Mouse (Mus musculus) kidney, adult 2 months (tissue): Measurements from ENCODE around the gene Sult1a1. TPM values are rescaled to one million over a fixed set of nuclear protein-coding genes. Genes with fewer than 3 reads are reported as not detected.
"Not testable (repeated sequence)": the region's sequence is repeated elsewhere in the genome, so short reads cannot be mapped to it uniquely, and the experiment has no call there.

ENCODE experiments used
- DNase-seq: peaks from one replicate; pipeline ENCODE4 v3.0.0; 2021
- H3K27ac ChIP-seq: fragments of 200-500 bp; 2 replicates; pipeline ENCODE4 v1.5.1; 2012; ENCODE audit warnings: low read depth, low read length, control low read depth, inconsistent platforms; ENCODE audit not compliant: insufficient read depth
- H3K27me3 ChIP-seq: fragments of 200-500 bp; replicated peaks from 2 replicates; pipeline ENCODE4 v1.6.1; 2012; ENCODE audit warnings: mild to moderate bottlenecking, moderate library complexity, low read length, inconsistent platforms; ENCODE audit not compliant: control insufficient read depth, insufficient read depth
- H3K36me3 ChIP-seq: fragments of 200-500 bp; 2 replicates; pipeline ENCODE4 v1.6.1; 2012; ENCODE audit warnings: mild to moderate bottlenecking, moderate library complexity, low read length, inconsistent platforms; ENCODE audit not compliant: control insufficient read depth, insufficient read depth
- H3K4me1 ChIP-seq: fragments of 200-500 bp; 2 replicates; pipeline ENCODE4 v1.6.1; 2011; ENCODE audit warnings: low read length; ENCODE audit not compliant: control insufficient read depth, insufficient read depth
- H3K4me3 ChIP-seq: fragments of 200-500 bp; 2 replicates; pipeline ENCODE4 v1.5.1; 2011; ENCODE audit warnings: mild to moderate bottlenecking, low read depth, low read length, control low read depth; ENCODE audit not compliant: insufficient read depth
- CTCF ChIP-seq: fragments of 200-500 bp; conservative IDR thresholded peaks from 2 replicates; pipeline ENCODE4 v1.5.1; 2011; ENCODE audit warnings: low read depth, mild to moderate bottlenecking, control low read depth, low read length, moderate library complexity, mixed read lengths; ENCODE audit not compliant: insufficient read depth, insufficient read length
- POLR2A ChIP-seq: fragments of 200-500 bp; IDR thresholded peaks from one replicate; pipeline ENCODE4 v1.6.1; 2011; ENCODE audit warnings: low read depth, low read length, control low read depth
- WGBS: fragments of 180-500 bp; shearing (Covaris S2); methylation state at CpG from one replicate; pipeline ENCODE4 v1.1.7; 2018; 5-methylcytosine and 5-hydroxymethylcytosine counted together
- polyA plus RNA-seq: library from polyadenylated mRNA; depleted of rRNA; stranded (reverse); fragments of >200 nt; gene quantifications from 2 replicates; pipeline ENCODE4 v1.2.3, GENCODE M21; 2012

The Sult1a1 gene
- polyA plus RNA-seq, 1 experiment, result 29.0 TPM

DNA sequence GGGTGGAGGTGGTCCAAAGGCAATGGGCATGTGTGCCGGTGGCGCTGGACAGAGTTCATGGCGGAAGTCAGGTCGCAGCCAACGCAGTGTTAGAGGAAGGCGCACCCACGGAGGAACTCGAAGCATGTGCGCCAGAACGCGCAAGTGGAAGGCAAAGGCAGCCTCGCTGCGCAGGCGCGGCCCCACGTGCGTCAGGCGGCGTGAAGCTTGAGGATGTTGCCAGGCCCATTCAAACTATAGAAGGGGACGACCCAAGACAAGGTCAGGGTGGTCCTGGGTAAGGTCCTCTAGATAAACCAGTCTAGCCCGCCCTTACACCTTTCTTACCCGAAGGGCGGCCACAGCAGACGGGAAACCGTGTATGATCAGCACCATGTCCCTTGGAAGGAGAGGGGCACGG is 16.2 kb upstream of the Sult1a1 start:
- DNase-seq, result no peak
- Histone ChIP-seq H3K36me3 (no peaks in the 10 kb centered on the region), H3K27ac (no peak overlapping the region), H3K27me3 (no peaks in the 10 kb centered on the region), H3K4me1 (peaks cover 4% of the 10 kb centered on the region; the same call in 1 of the 2 replicates), H3K4me3 (no peak overlapping the region)
- TF ChIP-seq POLR2A (no peak), CTCF (no peak)
- 96% methylated on average over 26 of the region's 26 CpGs for WGBS

DNA sequence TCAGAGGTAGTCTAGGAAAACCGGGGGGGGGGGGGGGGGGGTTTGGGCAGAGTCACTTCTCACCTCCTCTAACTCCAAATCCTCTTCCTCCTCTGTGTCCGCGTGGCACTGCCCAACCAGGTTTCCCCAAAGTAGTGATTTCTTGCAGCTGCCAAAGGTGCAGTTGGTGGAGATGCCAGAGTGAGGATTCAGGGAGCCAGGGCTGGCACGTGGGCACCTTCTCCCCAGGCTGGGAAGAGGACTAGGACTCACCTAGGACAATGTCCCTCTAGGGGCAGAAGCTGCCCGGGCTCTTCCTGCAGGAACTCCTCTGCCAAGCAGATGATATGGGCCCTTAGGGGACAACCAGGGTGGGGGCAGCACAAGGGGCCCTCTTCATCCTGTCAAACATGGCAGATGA is 15.4 kb upstream of the Sult1a1 start:
- peaks cover 4% of the 10 kb centered on the region; the same call in 1 of the 2 replicates for H3K4me1 ChIP-seq
- DNase-seq, result no peak
- H3K27me3 ChIP-seq, result no peaks in the 10 kb centered on the region
- 76% methylated on average over 5 of the region's 5 CpGs for WGBS
- H3K36me3 ChIP-seq, result no peaks in the 10 kb centered on the region
- TF ChIP-seq CTCF (no peak), POLR2A (no peak)
- no peak overlapping the region for H3K4me3 ChIP-seq
- no peak overlapping the region for H3K27ac ChIP-seq

DNA sequence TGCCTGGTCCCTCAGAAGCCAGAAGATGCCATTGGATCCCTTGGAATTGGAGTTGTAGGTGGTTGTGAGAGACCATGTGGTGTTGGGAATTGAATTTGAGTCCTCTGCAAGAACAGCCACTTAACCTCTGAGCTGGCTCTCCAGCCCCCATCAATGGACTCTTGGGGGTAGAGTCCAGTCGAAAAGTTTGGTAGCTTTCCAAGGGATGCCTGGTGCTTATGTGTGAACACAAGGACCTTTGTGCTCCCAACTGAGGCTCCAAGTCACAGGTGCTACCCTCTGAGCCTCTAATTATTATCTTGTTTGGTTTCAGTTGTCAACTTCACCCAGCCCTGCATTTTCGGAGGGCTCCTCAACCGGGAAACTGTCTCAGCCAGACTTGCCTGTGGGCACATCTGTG is 14.5 kb upstream of the Sult1a1 start:
- no peaks in the 10 kb centered on the region; the same call in 1 of the 2 replicates for H3K4me1 ChIP-seq
- WGBS, result 55% methylated on average over 3 of the region's 3 CpGs
- no peak overlapping the region for H3K27ac ChIP-seq

DNA sequence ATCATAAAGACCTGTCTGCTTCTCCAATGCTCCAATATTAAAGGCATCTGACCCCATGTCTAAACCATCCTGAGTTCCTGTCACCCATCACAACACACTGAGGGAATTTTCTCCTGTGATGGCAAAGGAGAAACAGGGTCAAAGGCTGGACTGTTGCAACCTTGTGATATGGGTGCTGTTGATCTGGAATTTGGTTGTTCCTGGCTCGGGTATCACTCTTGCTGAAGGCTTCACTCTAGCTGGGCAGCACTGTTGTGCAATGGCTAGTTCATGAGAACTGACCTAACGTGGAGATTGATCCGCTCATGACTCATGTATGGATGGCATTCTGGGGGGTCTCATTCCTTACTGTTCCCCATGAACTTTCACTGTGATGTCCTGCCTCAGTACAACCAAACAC is 12.8 kb upstream of the Sult1a1 start:
- DNase-seq, result no peak
- H3K27ac ChIP-seq, result no peak overlapping the region
- 83% methylated on average over 3 of the region's 3 CpGs for WGBS
- TF ChIP-seq CTCF (no peak), POLR2A (no peak)
- H3K4me3 ChIP-seq, result no peak overlapping the region
- no peaks in the 10 kb centered on the region; the same call in 1 of the 2 replicates for H3K4me1 ChIP-seq
- no peaks in the 10 kb centered on the region for H3K27me3 ChIP-seq
- H3K36me3 ChIP-seq, result no peaks in the 10 kb centered on the region

More for the DNA sequence above, 14.5 kb upstream of the Sult1a1 start:
- DNase-seq, result peak; percentile 83
- no peaks in the 10 kb centered on the region for H3K27me3 ChIP-seq
- no peaks in the 10 kb centered on the region for H3K36me3 ChIP-seq
- no peak overlapping the region for H3K4me3 ChIP-seq
- TF ChIP-seq CTCF (no peak), POLR2A (no peak)

DNA sequence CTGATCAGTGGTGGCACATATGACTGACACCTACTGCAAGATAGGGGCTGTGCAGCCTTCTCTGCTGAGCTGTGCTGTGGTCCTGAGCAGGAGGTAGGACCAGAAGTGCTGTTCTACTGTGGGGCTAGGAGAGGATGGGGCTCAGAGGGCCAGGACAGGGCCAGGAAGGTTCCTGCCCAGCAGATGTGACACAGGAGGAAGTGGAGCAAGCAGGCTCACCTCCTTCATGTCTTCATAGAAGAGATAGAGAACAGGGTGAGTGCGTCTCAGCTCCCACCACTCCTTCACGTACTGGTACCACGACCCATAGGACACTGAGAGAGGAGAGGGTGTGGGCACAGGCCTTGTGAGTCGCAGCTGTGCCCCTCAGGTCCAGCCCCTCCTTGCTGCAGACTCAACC is 11.9 kb upstream of the Sult1a1 start:
- not testable (repeated sequence) for H3K4me3 ChIP-seq, H3K4me1 ChIP-seq, H3K27me3 ChIP-seq, DNase-seq, H3K27ac ChIP-seq, H3K36me3 ChIP-seq
- WGBS, result 84% methylated on average over 4 of the region's 4 CpGs

DNA sequence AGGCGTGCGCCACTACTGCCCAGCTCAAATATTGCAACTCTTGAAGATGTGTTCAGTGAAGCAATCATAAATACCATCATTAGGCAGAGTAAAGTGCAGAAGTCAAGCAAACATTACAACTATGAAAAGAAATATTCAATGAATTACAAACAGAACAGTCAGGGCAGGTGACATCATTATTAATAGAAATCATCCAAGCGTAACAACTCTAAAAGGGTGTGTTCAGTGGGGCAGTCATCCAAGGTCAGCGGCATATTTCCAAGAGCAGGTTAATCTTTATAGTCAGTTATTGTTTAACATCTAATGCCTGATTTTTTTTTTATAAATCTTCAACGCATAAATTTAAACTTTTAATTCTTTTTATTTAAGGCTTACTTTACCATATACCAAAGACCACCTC is 5.0 kb upstream of the Sult1a1 start:
- no peak for TF ChIP-seq POLR2A
- TF ChIP-seq CTCF, result 0 out of 2 replicates have a peak, but pooled peaks have one; percentile 7
- H3K36me3 ChIP-seq, result no peaks in the 10 kb centered on the region
- no peak overlapping the region for H3K27ac ChIP-seq
- H3K4me1 ChIP-seq, result peaks cover 14% of the 10 kb centered on the region
- no peak overlapping the region for H3K4me3 ChIP-seq
- DNase-seq, result peak; percentile 88
- 41% methylated on average over 5 of the region's 5 CpGs for WGBS
- no peaks in the 10 kb centered on the region for H3K27me3 ChIP-seq

DNA sequence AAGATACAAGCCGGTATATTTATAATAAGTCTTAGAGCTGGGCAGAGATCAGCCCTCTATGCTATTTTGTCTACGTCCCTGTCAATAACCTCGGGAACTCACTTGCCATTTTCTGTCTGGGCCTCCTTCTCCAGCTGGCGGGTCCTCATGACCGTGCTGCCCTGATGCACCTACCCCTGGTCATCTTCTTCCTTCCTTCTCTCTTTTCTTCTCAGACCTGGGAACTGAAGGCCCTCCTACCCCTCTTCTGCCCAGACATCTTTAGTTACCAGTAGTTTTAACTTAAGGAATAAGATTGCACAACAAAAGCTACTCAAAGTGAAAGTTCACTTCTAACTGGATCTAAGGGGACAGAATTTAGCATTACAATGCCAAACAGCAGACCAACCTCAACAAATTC is 3.5 kb upstream of the Sult1a1 start:
- H3K27ac ChIP-seq, result no peak overlapping the region

More for the DNA sequence above, 3.5 kb upstream of the Sult1a1 start:
- Histone ChIP-seq H3K4me3 (no peak overlapping the region), H3K27me3 (no peaks in the 10 kb centered on the region), H3K36me3 (no peaks in the 10 kb centered on the region), H3K4me1 (peaks cover 17% of the 10 kb centered on the region)
- DNase-seq, result no peak
- WGBS, result 93% methylated on average over 5 of the region's 5 CpGs
- TF ChIP-seq POLR2A (no peak), CTCF (no peak)
